Mouse (Mus musculus) limb, embryonic 13.5 days (tissue): ENCODE results near the gene Nxt1. TPM values are rescaled to one million over a fixed set of nuclear protein-coding genes. Genes with fewer than 3 reads are reported as not detected.

Source experiments
- ATAC-seq: fragments of 200-750 bp; cut with Nextera tagmentation; 2 replicates; pipeline ENCODE4 v1.8.0; 2017; ENCODE audit warnings: low read depth, moderate number of reproducible peaks, moderate TSS enrichment; ENCODE audit not compliant: low FRiP score
- H3K27ac ChIP-seq: fragments of 300-500 bp; sonication (generic); 2 replicates; pipeline ENCODE4 v1.5.1; 2015; ENCODE audit warnings: inconsistent platforms, mild to moderate bottlenecking, moderate library complexity
- H3K27me3 ChIP-seq: fragments of 300-500 bp; sonication (generic); 2 replicates; pipeline ENCODE4 v1.6.1; 2015; ENCODE audit warnings: mild to moderate bottlenecking, inconsistent platforms
- H3K36me3 ChIP-seq: fragments of 300-500 bp; sonication (generic); 2 replicates; pipeline ENCODE4 v1.6.1; 2015; ENCODE audit warnings: inconsistent platforms, mild to moderate bottlenecking, moderate library complexity
- H3K4me1 ChIP-seq: fragments of 300-500 bp; sonication (generic); 2 replicates; pipeline ENCODE4 v1.6.1; 2015; ENCODE audit warnings: inconsistent platforms
- H3K4me2 ChIP-seq: fragments of 300-500 bp; sonication (generic); replicated peaks from 2 replicates; pipeline ENCODE4 v1.6.1; 2015; ENCODE audit warnings: inconsistent platforms, mild to moderate bottlenecking, moderate library complexity
- H3K4me3 ChIP-seq: fragments of 300-500 bp; sonication (generic); 2 replicates; pipeline ENCODE4 v1.5.1; 2015; ENCODE audit warnings: moderate library complexity, mild to moderate bottlenecking, inconsistent platforms
- H3K9ac ChIP-seq: fragments of 300-500 bp; sonication (generic); 2 replicates; pipeline ENCODE4 v1.6.1; 2015; ENCODE audit warnings: mild to moderate bottlenecking, inconsistent platforms
- H3K9me3 ChIP-seq: fragments of 300-500 bp; sonication (generic); 2 replicates; pipeline ENCODE4 v1.6.1; 2016; ENCODE audit warnings: inconsistent platforms
- WGBS: fragments of 180-500 bp; shearing (Covaris S2); methylation state at CpG from one replicate; pipeline ENCODE4 v1.1.7; 2015; 5-methylcytosine and 5-hydroxymethylcytosine counted together
- polyA plus RNA-seq: library from polyadenylated mRNA; unstranded; fragments of >200 nt; fragmentation: Nextera tagmentation; extraction: Ambion mirVana; gene quantifications from 2 replicates; pipeline ENCODE4 v1.2.1, GENCODE M21; 2015

Nxt1 gene
- polyA plus RNA-seq, 1 experiment from 2014 or later = 89.8 TPM

- WGBS = 95% methylated on average over 5 of the region's 5 CpGs
- peaks cover 89% of the 10 kb centered on the region for H3K36me3 ChIP-seq
- no peak overlapping the region for H3K4me3 ChIP-seq
Measured at GRCm38 (mm10) chr2:148690781-148691180, 18.4 kb downstream of the Nxt1 start.

DNA sequence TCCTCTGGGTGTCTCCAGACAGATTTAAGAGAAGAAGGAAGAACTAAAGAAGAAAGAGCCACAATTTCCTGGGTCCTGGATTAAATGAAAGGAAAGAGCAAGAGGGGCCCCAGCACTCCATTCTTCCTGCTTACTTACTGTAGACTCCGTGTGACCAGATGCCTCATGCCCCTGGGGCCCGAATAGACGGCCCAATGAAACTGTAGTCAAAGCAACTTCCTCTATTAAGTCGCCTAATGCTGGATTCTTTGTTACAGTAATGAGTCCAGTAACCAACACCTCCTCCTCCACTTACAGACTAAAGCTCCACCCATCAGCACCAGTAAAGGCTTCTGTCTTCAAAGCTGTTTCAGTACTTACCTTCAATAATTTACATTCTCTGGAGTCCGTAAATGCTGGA is 26.2 kb downstream of the Nxt1 start:
- WGBS = 52% methylated on average over 5 of the region's 5 CpGs
- Histone ChIP-seq H3K9ac (no peak overlapping the region), H3K27me3 (no peaks in the 10 kb centered on the region), H3K4me1 (no peaks in the 10 kb centered on the region; the same call in 1 of the 2 replicates), H3K27ac (no peak overlapping the region), H3K4me2 (no peak overlapping the region), H3K4me3 (no peak overlapping the region), H3K36me3 (peaks cover 68% of the 10 kb centered on the region), H3K9me3 (no peaks in the 10 kb centered on the region)
- ATAC-seq = no peak

More at GRCm38 (mm10) chr2:148690781-148691180, 18.4 kb downstream of the Nxt1 start:
- ATAC-seq = no peak
- Histone ChIP-seq H3K4me1 (no peaks in the 10 kb centered on the region; the same call in 1 of the 2 replicates), H3K9me3 (no peaks in the 10 kb centered on the region), H3K27ac (no peak overlapping the region), H3K9ac (no peak overlapping the region), H3K27me3 (no peaks in the 10 kb centered on the region), H3K4me2 (no peak overlapping the region)

DNA sequence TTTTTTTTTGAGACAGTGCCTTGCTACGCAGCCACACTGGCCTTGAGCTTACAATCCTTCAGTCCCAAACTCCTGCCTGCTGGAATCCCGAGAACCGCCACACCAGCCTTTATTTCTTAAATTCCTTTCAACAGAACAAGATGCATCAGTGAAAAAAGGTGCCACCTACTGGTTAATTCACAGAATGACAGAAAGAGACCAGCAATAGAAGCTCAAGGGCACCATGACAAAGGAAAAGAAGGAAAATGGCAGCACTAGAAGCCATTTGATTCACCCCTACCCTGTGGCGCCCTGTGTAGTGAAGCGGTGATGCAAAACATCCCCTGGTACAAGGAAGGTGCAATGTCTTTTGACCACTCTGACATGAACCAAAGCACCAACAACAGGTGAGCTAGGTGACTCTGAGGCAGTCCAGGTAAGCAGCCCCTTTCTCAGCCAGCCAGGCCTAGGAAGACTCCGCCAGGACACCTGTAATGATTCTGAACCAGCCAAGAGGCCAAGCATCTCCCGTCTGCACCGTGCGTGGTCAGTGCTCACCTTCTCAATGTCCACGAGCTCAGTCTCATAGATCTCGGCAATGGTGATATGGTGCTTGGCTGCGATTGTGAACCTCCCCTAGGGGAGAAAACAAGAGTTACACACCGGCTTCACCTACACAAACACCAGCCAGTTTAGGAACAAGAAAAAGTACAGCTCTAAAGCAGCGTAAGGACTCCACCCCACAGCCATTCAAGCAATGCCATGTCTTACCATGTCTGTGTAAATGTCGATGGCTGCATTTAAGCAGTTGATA is 34.2 kb downstream of the Nxt1 start:
- ATAC-seq = no peak

GRCm38 (mm10) chr2:148707202-148707530 is 34.8 kb downstream of the Nxt1 start:
- no peaks in the 10 kb centered on the region for H3K9me3 ChIP-seq
- H3K4me1 ChIP-seq = no peaks in the 10 kb centered on the region
- no peak overlapping the region for H3K9ac ChIP-seq
- no peak for ATAC-seq
- WGBS = 87% methylated on average over 6 of the region's 6 CpGs
- H3K36me3 ChIP-seq = peaks cover 44% of the 10 kb centered on the region
- H3K4me2 ChIP-seq = no peak overlapping the region
- H3K27ac ChIP-seq = no peak overlapping the region
- H3K4me3 ChIP-seq = no peak overlapping the region
- no peaks in the 10 kb centered on the region for H3K27me3 ChIP-seq

More for the DNA sequence above, 34.2 kb downstream of the Nxt1 start:
- no peaks in the 10 kb centered on the region for H3K9me3 ChIP-seq
- no peak overlapping the region for H3K4me2 ChIP-seq
- H3K4me3 ChIP-seq = no peak overlapping the region
- no peak overlapping the region for H3K9ac ChIP-seq
- peaks cover 43% of the 10 kb centered on the region for H3K36me3 ChIP-seq
- no peaks in the 10 kb centered on the region for H3K4me1 ChIP-seq
- H3K27ac ChIP-seq = no peak overlapping the region
- WGBS = 83% methylated on average over 15 of the region's 15 CpGs
- H3K27me3 ChIP-seq = no peaks in the 10 kb centered on the region

- no peak overlapping the region for H3K4me2 ChIP-seq
- no peak for ATAC-seq
- H3K9me3 ChIP-seq = no peaks in the 10 kb centered on the region
- H3K27me3 ChIP-seq = no peaks in the 10 kb centered on the region
- H3K27ac ChIP-seq = no peak overlapping the region
- H3K36me3 ChIP-seq = peaks cover 26% of the 10 kb centered on the region
- H3K9ac ChIP-seq = no peak overlapping the region
- H3K4me1 ChIP-seq = no peaks in the 10 kb centered on the region
- whole genome bisulfite sequencing = 70% methylated on average over 3 of the region's 3 CpGs
- no peak overlapping the region for H3K4me3 ChIP-seq
Measured at GRCm38 (mm10) chr2:148712326-148712725, 39.9 kb downstream of the Nxt1 start.

DNA sequence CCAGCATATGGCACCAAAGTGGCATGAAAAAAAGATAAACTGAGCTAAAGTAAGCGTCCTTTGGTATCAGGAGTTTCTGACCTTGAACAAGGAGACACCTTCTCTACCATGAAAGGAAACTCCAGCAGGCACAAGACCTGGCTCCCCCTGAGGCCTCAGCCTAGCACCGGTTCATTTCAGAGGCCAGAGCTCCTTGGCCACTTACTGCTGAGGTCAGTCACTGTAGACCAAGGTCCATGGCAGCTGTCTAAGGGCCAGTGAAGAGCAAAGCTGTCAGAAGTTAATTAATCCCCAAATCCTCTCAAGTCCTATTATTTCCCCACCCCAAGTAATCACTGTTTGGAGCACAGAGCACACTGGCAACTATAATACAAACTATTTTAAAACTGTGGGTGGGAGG is 44.7 kb downstream of the Nxt1 start:
- Histone ChIP-seq H3K9ac (no peak overlapping the region), H3K4me1 (no peaks in the 10 kb centered on the region), H3K27me3 (no peaks in the 10 kb centered on the region), H3K36me3 (peaks cover 6% of the 10 kb centered on the region; the same call in 1 of the 2 replicates), H3K27ac (no peak overlapping the region), H3K4me3 (no peak overlapping the region), H3K4me2 (no peak overlapping the region), H3K9me3 (no peaks in the 10 kb centered on the region)
- ATAC-seq = no peak
- 93% methylated on average over 2 of the region's 2 CpGs for WGBS

GRCm38 (mm10) chr2:148719271-148719995 is 47.0 kb downstream of the Nxt1 start:
- Histone ChIP-seq H3K4me2 (no peak overlapping the region), H3K4me1 (no peaks in the 10 kb centered on the region), H3K27ac (no peak overlapping the region), H3K9ac (no peak overlapping the region), H3K27me3 (no peaks in the 10 kb centered on the region), H3K4me3 (no peak overlapping the region), H3K36me3 (peaks cover 6% of the 10 kb centered on the region; the same call in 1 of the 2 replicates), H3K9me3 (no peaks in the 10 kb centered on the region)
- WGBS = 69% methylated on average over 2 of the region's 2 CpGs
- ATAC-seq = no peak

Other genes starting within 250 kb of the Nxt1 start
- 8.2 and 8.6 TPM in 2 replicates for gene Cd93, start 229.0 kb upstream of the Nxt1 start, polyA plus RNA-seq
- gene Gzf1, start 8.4 kb downstream of the Nxt1 start, polyA plus RNA-seq = 22.5 and 23.9 TPM in 2 replicates
- 4.3 and 4.6 TPM in 2 replicates for gene Napb, start 59.9 kb downstream of the Nxt1 start, polyA plus RNA-seq
- not detected in 2 replicates for gene Cstl1, start 77.8 kb downstream of the Nxt1 start, polyA plus RNA-seq
- gene Cst11, start 98.9 kb downstream of the Nxt1 start, polyA plus RNA-seq = not detected in 2 replicates
- gene 8030411F24Rik, start 109.4 kb downstream of the Nxt1 start, polyA plus RNA-seq = not detected in 2 replicates
- not detected in 2 replicates for gene Cst12, start 116.8 kb downstream of the Nxt1 start, polyA plus RNA-seq
- not detected in 2 replicates for gene Cst8, start 126.2 kb downstream of the Nxt1 start, polyA plus RNA-seq
- gene Cst13, start 147.5 kb downstream of the Nxt1 start, polyA plus RNA-seq = not detected in 2 replicates
- not detected in 2 replicates for gene Cst9, start 162.5 kb downstream of the Nxt1 start, polyA plus RNA-seq
- gene 9230104L09Rik, start 192.4 kb downstream of the Nxt1 start, polyA plus RNA-seq = not detected in 2 replicates
- gene Cst3, start 203.1 kb downstream of the Nxt1 start, polyA plus RNA-seq = 386 and 403 TPM in 2 replicates